Mouse (Mus musculus): ENCODE results near the gene Sostdc1. TPM values are rescaled to one million over a fixed set of nuclear protein-coding genes. Genes with fewer than 3 reads are reported as not detected.

Sostdc1 gene
- total and polyA plus RNA-seq, 3 experiments: not detected

GRCm38 (mm10) chr12:36360693-36361092 is 46.8 kb downstream of the Sostdc1 start:
- dilution Hi-C loops (cut with MboI; ENCODE audit: extremely low pct_ligation_motif_present, extremely low pct_unique_long_range_greater_than_20kb, low sequenced_read_pairs): no loop called here

GRCm38 (mm10) chr12:36364013-36364412 is 50.1 kb downstream of the Sostdc1 start:
- Histone ChIP-seq H3K27me3 (replicated peaks) (no peaks in the 10 kb centered on the region), H3K4me2 (ENCODE audit: insufficient read depth, low read depth, poor library complexity, severe bottlenecking) (no peak overlapping the region), H3K27ac (ENCODE audit: insufficient read depth, low read depth) (no peak overlapping the region), H3K9me3 (replicated peaks; ENCODE audit: low read length) (no peaks in the 10 kb centered on the region), H3K4me1 (ENCODE audit: control insufficient read depth in 1 of 2, insufficient read depth in 2 of 2) (peaks cover 0 to 3% of the 10 kb centered on the region in 2 experiments; a peak in 1 of 4 replicates), H3K9ac (ENCODE audit: insufficient read depth, low read depth) (no peak overlapping the region), H3K79me2 (replicated peaks; ENCODE audit: control insufficient read depth, extremely low read depth, insufficient read depth, poor library complexity, severe bottlenecking) (no peaks in the 10 kb centered on the region), H3K4me3 (replicated peaks in 1 of 3; ENCODE audit: low read depth in 2 of 3, low read length in 2 of 3, poor library complexity in 1 of 3) (no peak overlapping the region), H3K36me3 (replicated peaks in 1 of 2; ENCODE audit: control insufficient read depth in 1 of 2, insufficient read depth in 1 of 2, low read length in 1 of 2) (no peaks in the 10 kb centered on the region)
- DNase-seq (ENCODE audit: extremely low read depth): no peak
- dilution Hi-C loops (cut with MboI; ENCODE audit: extremely low pct_ligation_motif_present, extremely low pct_unique_long_range_greater_than_20kb, low sequenced_read_pairs) (no loop called here), in situ Hi-C loops (cut with MboI; ENCODE audit: low pct_ligation_motif_present, low pct_unique_long_range_greater_than_20kb, low sequenced_read_pairs) (no loop called here)
- no peak for TF ChIP-seq GABPA (IDR thresholded peaks at IDR 0.05; ENCODE audit: insufficient replicate concordance, low read depth, low read length)
- TF ChIP-seq ZKSCAN1 (IDR thresholded peaks at IDR 0.05; ENCODE audit: borderline replicate concordance, low read depth, low read length): no peak
- no peak for TF ChIP-seq SIN3A (IDR thresholded peaks at IDR 0.05; ENCODE audit: low read length)
- no peak for TF ChIP-seq MAZ (IDR thresholded peaks at IDR 0.05; ENCODE audit: low read depth, low read length)
- TF ChIP-seq MAFK (IDR thresholded peaks at IDR 0.05; ENCODE audit: insufficient replicate concordance, low read length): no peak
- TF ChIP-seq E2F4 (IDR thresholded peaks at IDR 0.05; ENCODE audit: insufficient replicate concordance, low read depth, low read length): no peak

More at GRCm38 (mm10) chr12:36360693-36361092, 46.8 kb downstream of the Sostdc1 start:
- in situ Hi-C loops (cut with MboI; ENCODE audit: low pct_ligation_motif_present, low pct_unique_long_range_greater_than_20kb, low sequenced_read_pairs): no loop called here
- no peak for DNase-seq (ENCODE audit: extremely low read depth)
- no peaks in the 10 kb centered on the region for H3K9me3 ChIP-seq (replicated peaks; ENCODE audit: low read length)
- TF ChIP-seq HCFC1 (IDR thresholded peaks at IDR 0.05; ENCODE audit: low read depth, low read length): no peak
- TF ChIP-seq JUND (conservative IDR thresholded peaks at IDR 0.05; ENCODE audit: low read depth, low read length): no peak
- no peak for TF ChIP-seq CTCF (conservative IDR thresholded peaks at IDR 0.05 in 1 of 2, IDR thresholded peaks at IDR 0.05 in 1 of 2; ENCODE audit: low read depth in 2 of 2, low read length in 2 of 2)
- TF ChIP-seq KAT2A (IDR thresholded peaks at IDR 0.05; ENCODE audit: insufficient replicate concordance, low read length): no peak
- TF ChIP-seq ZMIZ1 (IDR thresholded peaks at IDR 0.05; ENCODE audit: low read depth, low read length): no peak
- TF ChIP-seq USF1 (IDR thresholded peaks at IDR 0.05; ENCODE audit: low read depth, low read length): no peak
- TF ChIP-seq CHD2 (IDR thresholded peaks at IDR 0.05; ENCODE audit: low read length): no peak
- no peak for TF ChIP-seq JUN (IDR thresholded peaks at IDR 0.05; ENCODE audit: insufficient read depth, low read depth, low read length)
- no peak for TF ChIP-seq TCF12 (IDR thresholded peaks at IDR 0.05; ENCODE audit: low read depth, low read length)
- TF ChIP-seq NELFE (IDR thresholded peaks at IDR 0.05; ENCODE audit: low read depth, low read length): no peak
- TF ChIP-seq BHLHE40 (IDR thresholded peaks at IDR 0.05; ENCODE audit: low read depth, low read length): no peak
- no peak for TF ChIP-seq GABPA (IDR thresholded peaks at IDR 0.05; ENCODE audit: insufficient replicate concordance, low read depth, low read length)
- no peak for TF ChIP-seq RAD21 (IDR thresholded peaks at IDR 0.05; ENCODE audit: low read depth, low read length)
- no peak overlapping the region for H3K9ac ChIP-seq (ENCODE audit: insufficient read depth, low read depth)
- peaks cover 0 to 3% of the 10 kb centered on the region in 2 experiments; a peak in 1 of 4 replicates for H3K4me1 ChIP-seq (ENCODE audit: control insufficient read depth in 1 of 2, insufficient read depth in 2 of 2)
- H3K79me2 ChIP-seq (replicated peaks; ENCODE audit: control insufficient read depth, extremely low read depth, insufficient read depth, poor library complexity, severe bottlenecking): no peaks in the 10 kb centered on the region
- no peak overlapping the region for H3K27ac ChIP-seq (ENCODE audit: insufficient read depth, low read depth)
- no peaks in the 10 kb centered on the region for H3K36me3 ChIP-seq (replicated peaks in 1 of 2; ENCODE audit: control insufficient read depth in 1 of 2, insufficient read depth in 1 of 2, low read length in 1 of 2)
- H3K4me3 ChIP-seq (replicated peaks in 1 of 3; ENCODE audit: low read depth in 2 of 3, low read length in 2 of 3, poor library complexity in 1 of 3): no peak overlapping the region
- no peaks in the 10 kb centered on the region for H3K27me3 ChIP-seq (replicated peaks)
- no peak overlapping the region for H3K4me2 ChIP-seq (ENCODE audit: insufficient read depth, low read depth, poor library complexity, severe bottlenecking)

Other genes starting within 250 kb of the Sostdc1 start
- gene Ankmy2, start 157.0 kb upstream of the Sostdc1 start, total RNA-seq (2012; rRNA removed): 13.8 and 14.8 TPM in 2 replicates
- 19.1 and 20.9 TPM in 2 replicates for gene Ankmy2, start 157.0 kb upstream of the Sostdc1 start, total RNA-seq (2014; rRNA removed)
- gene Ankmy2, start 157.0 kb upstream of the Sostdc1 start, polyA plus RNA-seq (2012; ENCODE audit: insufficient read length, low read depth): 16.7 and 16.8 TPM in 2 replicates
- 161 and 192 TPM in 2 replicates for gene Bzw2, start 156.1 kb upstream of the Sostdc1 start, total RNA-seq (2012; rRNA removed)
- 412 and 424 TPM in 2 replicates for gene Bzw2, start 156.1 kb upstream of the Sostdc1 start, total RNA-seq (2014; rRNA removed)
- 254 and 275 TPM in 2 replicates for gene Bzw2, start 156.1 kb upstream of the Sostdc1 start, polyA plus RNA-seq (2012; ENCODE audit: insufficient read length, low read depth)
- not detected in 2 replicates for gene Lrrc72, start 60.7 kb upstream of the Sostdc1 start, total RNA-seq (2012; rRNA removed)
- not detected in 2 replicates for gene Lrrc72, start 60.7 kb upstream of the Sostdc1 start, total RNA-seq (2014; rRNA removed)
- gene Lrrc72, start 60.7 kb upstream of the Sostdc1 start, polyA plus RNA-seq (2012; ENCODE audit: insufficient read length, low read depth): not detected in 2 replicates
- 0.42 and 0.51 TPM in 2 replicates for gene Ispd, start 67.3 kb downstream of the Sostdc1 start, total RNA-seq (2012; rRNA removed)
- 1.6 and 1.8 TPM in 2 replicates for gene Ispd, start 67.3 kb downstream of the Sostdc1 start, total RNA-seq (2014; rRNA removed)
- gene Ispd, start 67.3 kb downstream of the Sostdc1 start, polyA plus RNA-seq (2012; ENCODE audit: insufficient read length, low read depth): 1.2 and 1.4 TPM in 2 replicates
- 0.25 and 0.34 TPM in 2 replicates for gene D630036H23Rik, start 68.0 kb downstream of the Sostdc1 start, total RNA-seq (2012; rRNA removed)
- 0.63 TPM in 1 of 2 replicates, not detected in the other for gene D630036H23Rik, start 68.0 kb downstream of the Sostdc1 start, total RNA-seq (2014; rRNA removed)
- 0.27 TPM in 1 of 2 replicates, not detected in the other for gene D630036H23Rik, start 68.0 kb downstream of the Sostdc1 start, polyA plus RNA-seq (2012; ENCODE audit: insufficient read length, low read depth)